Mouse (Mus musculus) kidney, embryonic 15.5 days (tissue): ENCODE measurements at regions not wholly inside any gene's neighbourhood (a gene's known extent, or its start where the extent isn't known, plus 50 kb on each side); places are given as distances from the start of the nearest gene placed in this dataset.
A peak's percentile ranks its signal among the peaks of the same experiment; 100 is the strongest.

Experiments used
- ATAC-seq: fragments of 200-750 bp; cut with Nextera tagmentation; replicated peaks from 2 replicates; pipeline ENCODE4 v1.8.0; 2017; ENCODE audit warnings: moderate TSS enrichment; ENCODE audit not compliant: low FRiP score
- H3K27ac ChIP-seq: fragments of 300-500 bp; sonication (generic); 2 replicates; pipeline ENCODE4 v1.5.1; 2015; ENCODE audit warnings: mild to moderate bottlenecking, inconsistent platforms
- H3K27me3 ChIP-seq: fragments of 300-500 bp; sonication (generic); 2 replicates; pipeline ENCODE4 v1.6.1; 2015; ENCODE audit warnings: inconsistent platforms
- H3K36me3 ChIP-seq: fragments of 300-500 bp; sonication (generic); 2 replicates; pipeline ENCODE4 v1.6.1; 2015; ENCODE audit warnings: inconsistent platforms
- H3K4me1 ChIP-seq: fragments of 300-500 bp; sonication (generic); 2 replicates; pipeline ENCODE4 v1.6.1; 2015; ENCODE audit warnings: inconsistent platforms
- H3K4me2 ChIP-seq: fragments of 300-500 bp; sonication (generic); 2 replicates; pipeline ENCODE4 v1.6.1; 2015; ENCODE audit warnings: moderate library complexity, mild to moderate bottlenecking, inconsistent platforms
- H3K4me3 ChIP-seq: fragments of 300-500 bp; sonication (generic); replicated peaks from 2 replicates; pipeline ENCODE4 v1.5.1; 2015; ENCODE audit warnings: mild to moderate bottlenecking, inconsistent platforms
- H3K9ac ChIP-seq: fragments of 300-500 bp; sonication (generic); 2 replicates; pipeline ENCODE4 v1.6.1; 2015; ENCODE audit warnings: mild to moderate bottlenecking, inconsistent platforms
- H3K9me3 ChIP-seq: fragments of 300-500 bp; sonication (generic); replicated peaks from 2 replicates; pipeline ENCODE4 v1.6.1; 2016; ENCODE audit warnings: inconsistent platforms
- WGBS: fragments of 180-500 bp; shearing (Covaris S2); methylation state at CpG from one replicate; pipeline ENCODE4 v1.1.7; 2015; ENCODE audit warnings: mixed read lengths; 5-methylcytosine and 5-hydroxymethylcytosine counted together

- Histone ChIP-seq H3K27me3 (no peaks in the 10 kb centered on the region), H3K4me3 (no peak overlapping the region), H3K4me1 (no peaks in the 10 kb centered on the region), H3K36me3 (no peaks in the 10 kb centered on the region), H3K9ac (no peak overlapping the region), H3K4me2 (no peak overlapping the region), H3K9me3 (no peaks in the 10 kb centered on the region), H3K27ac (no peak overlapping the region)
- no peak for ATAC-seq
- 88% methylated on average over 8 of the region's 8 CpGs for WGBS
Measured at GRCm38 (mm10) chr13:119279449-119279848, 149.0 kb upstream of the Paip1 start.

DNA sequence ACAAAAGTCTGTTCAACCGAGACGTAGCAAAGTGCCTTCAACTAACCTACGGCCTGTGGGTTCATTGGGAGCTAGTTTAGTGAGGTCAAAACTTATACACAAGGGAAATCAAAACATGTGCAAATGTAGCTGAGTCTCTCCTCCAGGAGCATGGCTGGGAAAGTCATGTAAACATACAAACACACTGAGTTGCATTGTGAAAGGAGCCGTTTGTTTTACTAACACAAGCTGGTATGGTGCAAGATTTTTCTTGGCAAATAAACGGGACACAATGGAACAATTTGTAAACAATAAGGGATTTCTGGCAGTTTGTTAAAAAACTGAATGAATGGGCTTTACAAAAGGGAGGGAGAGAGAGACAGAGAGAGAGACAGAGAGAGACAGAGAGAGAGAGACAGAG is 147.8 kb upstream of the Paip1 start:
- no peak overlapping the region for H3K4me3 ChIP-seq
- no peak overlapping the region for H3K27ac ChIP-seq
- 72% methylated on average over 5 of the region's 5 CpGs for WGBS
- H3K9me3 ChIP-seq, result no peaks in the 10 kb centered on the region
- H3K36me3 ChIP-seq, result no peaks in the 10 kb centered on the region
- H3K4me1 ChIP-seq, result no peaks in the 10 kb centered on the region
- no peaks in the 10 kb centered on the region for H3K27me3 ChIP-seq
- H3K9ac ChIP-seq, result no peak overlapping the region
- no peak overlapping the region for H3K4me2 ChIP-seq
- ATAC-seq, result no peak

- Histone ChIP-seq H3K4me2 (no peak overlapping the region), H3K4me3 (no peak overlapping the region), H3K9me3 (no peaks in the 10 kb centered on the region), H3K27me3 (no peaks in the 10 kb centered on the region), H3K27ac (no peak overlapping the region), H3K9ac (no peak overlapping the region), H3K4me1 (no peaks in the 10 kb centered on the region), H3K36me3 (no peaks in the 10 kb centered on the region)
- 59% methylated on average over 6 of the region's 6 CpGs for WGBS
- peak; percentile 58; the same call in 1 of the 2 replicates for ATAC-seq
Measured at GRCm38 (mm10) chr13:119283448-119283847, 145.0 kb upstream of the Paip1 start.

DNA sequence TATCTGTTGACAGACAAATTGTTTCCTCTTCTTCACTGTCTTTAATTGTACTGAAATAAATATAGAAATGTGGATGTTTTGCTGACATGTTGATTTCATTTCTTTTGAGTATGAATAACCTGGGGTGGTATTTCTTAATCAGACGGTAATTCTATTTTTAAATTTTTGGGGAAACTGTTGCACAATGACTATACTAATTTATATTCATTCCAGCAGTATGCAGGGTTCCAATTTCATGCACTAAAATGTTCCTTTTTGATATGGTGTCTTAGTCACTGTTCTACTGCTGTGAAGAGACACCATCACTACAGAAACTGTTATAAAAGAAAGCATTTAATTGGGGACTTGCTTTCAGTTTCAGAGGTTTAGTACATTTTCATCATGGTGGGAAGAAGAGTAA is 119.2 kb upstream of the Paip1 start:
- Histone ChIP-seq H3K27ac (no peak overlapping the region), H3K36me3 (no peaks in the 10 kb centered on the region), H3K27me3 (no peaks in the 10 kb centered on the region), H3K4me1 (no peaks in the 10 kb centered on the region), H3K9me3 (no peaks in the 10 kb centered on the region), H3K4me2 (no peak overlapping the region), H3K9ac (no peak overlapping the region), H3K4me3 (no peak overlapping the region)
- no peak for ATAC-seq
- WGBS, result 79% methylated on average over 1 of the region's 1 CpGs

- ATAC-seq, result no peak
- H3K4me1 ChIP-seq, result no peaks in the 10 kb centered on the region
- no peak overlapping the region for H3K4me2 ChIP-seq
- no peaks in the 10 kb centered on the region for H3K36me3 ChIP-seq
- H3K9ac ChIP-seq, result no peak overlapping the region
- H3K4me3 ChIP-seq, result no peak overlapping the region
- H3K27me3 ChIP-seq, result no peaks in the 10 kb centered on the region
- WGBS, result 81% methylated on average over 3 of the region's 3 CpGs
- H3K9me3 ChIP-seq, result no peaks in the 10 kb centered on the region
- H3K27ac ChIP-seq, result no peak overlapping the region
Measured at GRCm38 (mm10) chr13:119310013-119310412, 118.4 kb upstream of the Paip1 start.

GRCm38 (mm10) chr13:119314356-119314755 is 114.0 kb upstream of the Paip1 start:
- Histone ChIP-seq H3K9me3 (no peaks in the 10 kb centered on the region), H3K36me3 (no peaks in the 10 kb centered on the region), H3K27ac (no peak overlapping the region), H3K4me3 (no peak overlapping the region), H3K4me2 (no peak overlapping the region), H3K4me1 (no peaks in the 10 kb centered on the region), H3K9ac (no peak overlapping the region), H3K27me3 (no peaks in the 10 kb centered on the region)
- no peak for ATAC-seq
- WGBS, result 85% methylated on average over 3 of the region's 3 CpGs

- Histone ChIP-seq H3K4me1 (no peaks in the 10 kb centered on the region), H3K4me3 (no peak overlapping the region), H3K27ac (no peak overlapping the region), H3K36me3 (no peaks in the 10 kb centered on the region), H3K27me3 (no peaks in the 10 kb centered on the region), H3K4me2 (no peak overlapping the region), H3K9me3 (no peaks in the 10 kb centered on the region), H3K9ac (no peak overlapping the region)
- ATAC-seq, result no peak
- 89% methylated on average over 1 of the region's 1 CpGs for WGBS
Measured at GRCm38 (mm10) chr13:119318358-119318757, 110.0 kb upstream of the Paip1 start.

DNA sequence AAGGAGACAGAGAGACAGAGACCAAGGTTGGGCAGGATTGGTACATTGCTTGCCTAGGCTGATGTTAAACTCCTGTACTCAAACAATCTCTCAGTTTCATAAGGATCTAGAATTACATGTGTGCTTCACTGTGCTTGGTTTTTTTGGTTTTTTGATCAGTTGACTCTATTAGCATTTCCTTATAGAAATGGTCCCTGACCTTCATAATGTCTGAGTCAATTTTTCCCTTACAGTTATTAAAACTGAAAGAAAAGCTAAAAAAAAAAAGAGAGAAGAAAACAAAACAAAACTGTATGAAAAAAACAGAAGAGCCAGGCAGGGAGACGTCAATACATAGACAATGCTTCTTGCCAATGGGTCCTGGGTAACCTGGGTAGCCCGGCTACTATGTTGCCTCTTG is 102.9 kb upstream of the Paip1 start:
- H3K9me3 ChIP-seq, result no peaks in the 10 kb centered on the region
- 92% methylated on average over 2 of the region's 2 CpGs for WGBS
- H3K27ac ChIP-seq, result no peak overlapping the region
- ATAC-seq, result no peak
- no peaks in the 10 kb centered on the region for H3K27me3 ChIP-seq
- H3K36me3 ChIP-seq, result no peaks in the 10 kb centered on the region
- no peak overlapping the region for H3K4me2 ChIP-seq
- H3K4me1 ChIP-seq, result no peaks in the 10 kb centered on the region
- no peak overlapping the region for H3K9ac ChIP-seq
- H3K4me3 ChIP-seq, result no peak overlapping the region

- no peak overlapping the region for H3K4me3 ChIP-seq
- H3K27ac ChIP-seq, result no peak overlapping the region
- WGBS, result 77% methylated on average over 5 of the region's 5 CpGs
- ATAC-seq, result no peak
- H3K9ac ChIP-seq, result no peak overlapping the region
- H3K27me3 ChIP-seq, result no peaks in the 10 kb centered on the region
- H3K4me1 ChIP-seq, result no peaks in the 10 kb centered on the region
- no peaks in the 10 kb centered on the region for H3K36me3 ChIP-seq
- H3K4me2 ChIP-seq, result no peak overlapping the region
- H3K9me3 ChIP-seq, result no peaks in the 10 kb centered on the region
Measured at GRCm38 (mm10) chr13:119326877-119327625, 101.3 kb upstream of the Paip1 start.

DNA sequence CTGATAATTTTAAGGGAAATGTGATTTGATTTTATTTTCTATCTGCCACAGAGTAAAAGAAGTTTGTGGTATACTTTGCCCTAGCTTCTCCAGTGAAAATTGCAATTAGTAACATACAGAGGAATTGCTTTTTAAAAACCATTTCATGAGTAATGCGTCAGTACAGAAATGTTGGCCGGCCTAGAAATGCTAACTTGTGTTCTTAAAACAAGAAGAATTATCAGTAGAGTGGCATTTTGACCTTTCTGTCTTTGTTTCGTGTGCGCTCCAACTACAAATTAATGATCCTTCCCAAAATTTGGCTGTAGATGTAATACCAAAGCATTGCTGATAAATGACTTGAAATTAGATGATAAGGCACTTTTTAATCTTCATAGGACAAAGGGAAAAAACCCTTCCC is 99.7 kb upstream of the Paip1 start:
- Histone ChIP-seq H3K4me2 (no peak overlapping the region), H3K4me1 (no peaks in the 10 kb centered on the region), H3K27ac (no peak overlapping the region), H3K27me3 (no peaks in the 10 kb centered on the region), H3K4me3 (no peak overlapping the region), H3K9me3 (no peaks in the 10 kb centered on the region), H3K36me3 (no peaks in the 10 kb centered on the region), H3K9ac (no peak overlapping the region)
- no peak for ATAC-seq
- 67% methylated on average over 4 of the region's 4 CpGs for WGBS

GRCm38 (mm10) chr13:119331815-119332214 is 96.6 kb upstream of the Paip1 start:
- Histone ChIP-seq H3K9me3 (no peaks in the 10 kb centered on the region), H3K27me3 (no peaks in the 10 kb centered on the region), H3K4me1 (no peaks in the 10 kb centered on the region), H3K4me2 (no peak overlapping the region), H3K9ac (no peak overlapping the region), H3K27ac (no peak overlapping the region), H3K4me3 (no peak overlapping the region), H3K36me3 (peaks cover 20% of the 10 kb centered on the region)
- WGBS, result 96% methylated on average over 3 of the region's 3 CpGs
- ATAC-seq, result no peak

DNA sequence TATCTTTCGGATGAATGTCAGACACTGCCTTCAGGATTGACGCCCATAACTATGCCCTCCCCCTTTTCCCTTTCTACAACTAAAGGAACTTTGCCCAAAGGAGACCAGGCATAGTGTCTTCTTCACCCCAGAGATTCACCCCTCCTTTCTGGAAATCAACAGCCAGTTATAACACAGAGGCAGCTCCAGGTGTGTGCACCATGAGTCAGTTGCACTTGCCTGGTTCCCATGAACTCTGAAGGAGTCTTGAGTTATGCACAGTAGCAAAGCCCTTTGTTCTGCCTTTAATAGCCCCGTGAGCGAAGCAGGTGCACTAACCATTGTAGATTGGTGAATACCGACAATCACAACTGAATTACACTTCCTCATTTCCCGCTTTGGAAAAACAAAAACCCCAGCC is 94.5 kb upstream of the Paip1 start:
- no peaks in the 10 kb centered on the region for H3K4me1 ChIP-seq

GRCm38 (mm10) chr13:119337861-119338260 is 90.5 kb upstream of the Paip1 start:
- Histone ChIP-seq H3K27me3 (no peaks in the 10 kb centered on the region), H3K4me2 (no peak overlapping the region), H3K4me3 (no peak overlapping the region), H3K36me3 (peaks cover 31% of the 10 kb centered on the region), H3K9ac (no peak overlapping the region), H3K27ac (no peak overlapping the region), H3K4me1 (no peaks in the 10 kb centered on the region), H3K9me3 (no peaks in the 10 kb centered on the region)
- no peak for ATAC-seq
- 90% methylated on average over 5 of the region's 5 CpGs for WGBS

More for the DNA sequence above, 94.5 kb upstream of the Paip1 start:
- peaks cover 31% of the 10 kb centered on the region for H3K36me3 ChIP-seq
- H3K9me3 ChIP-seq, result no peaks in the 10 kb centered on the region
- no peak overlapping the region for H3K27ac ChIP-seq
- H3K27me3 ChIP-seq, result no peaks in the 10 kb centered on the region
- H3K4me2 ChIP-seq, result no peak overlapping the region
- no peak for ATAC-seq
- no peak overlapping the region for H3K4me3 ChIP-seq
- H3K9ac ChIP-seq, result no peak overlapping the region
- 90% methylated on average over 6 of the region's 6 CpGs for WGBS
